Mouse (Mus musculus) embryonic stem cell, embryonic (primary cell): Measurements from ENCODE around the gene Fmod.

Experiments
- CTCF ChIA-PET, 4 experiments: fragments of 300-600 bp in 2 of 4; fragments of 350-600 bp in 2 of 4; sonication (Branson Sonifier 250); formaldehyde crosslinking; loops; one replicate each; lab custom pipeline; 2022; ENCODE audit warnings: inconsistent platforms in 2 of 4; lab: Charles Lee
- POLR2A ChIA-PET, 4 experiments: fragments of 300-600 bp in 2 of 4; fragments of 350-600 bp in 2 of 4; sonication (Branson Sonifier 250); formaldehyde crosslinking; loops; one replicate each; lab custom pipeline; 2022; ENCODE audit warnings: antibody characterized with exemption in 4 of 4, inconsistent platforms in 1 of 4; lab: Charles Lee

The Fmod gene

GRCm38 (mm10) chr1:134077389-134078060 is 40.5 kb downstream of the Fmod start:
- ChIA-PET POLR2A (interaction anchor here in 3 of 4 experiments (0.6 to 38.3 kb wide), 22 partner anchors 7 to 414 kb away, joined by 3 to 1738 read pairs (median 14); partner anchors contain the start of genes Btg2 (in 1 of the 3) and Chit1 (in 1 of the 3)), CTCF (interaction anchor here in 1 of 4 experiments (1.7 kb wide), 1 partner anchor 24 kb away, joined by 5 read pairs; no protein-coding TSS in a partner anchor)

- POLR2A ChIA-PET = interaction anchor here (0.5 to 38.3 kb wide), 93 partner anchors 7 to 1175 kb away, joined by 3 to 1738 read pairs (median 4); partner anchors contain the start of genes Chit1 (in 2 of the 4), Etnk2 (in 2 of the 4), Adipor1 (in 1 of the 4) and Atp2b4 (in 1 of the 4)
- CTCF ChIA-PET = interaction anchor here in 2 of 4 experiments (1.0 to 1.1 kb wide), 4 partner anchors 17 to 32 kb away, joined by 3 to 5 read pairs (median 4); no protein-coding TSS in a partner anchor
These were observed 41.2 kb downstream of the Fmod start for GRCm38 (mm10) chr1:134078061-134078795.

- POLR2A ChIA-PET = interaction anchor here (0.5 to 38.3 kb wide), 130 partner anchors 7 to 1766 kb away, joined by 3 to 1738 read pairs (median 4); partner anchors contain the start of genes Chit1 (in 2 of the 4), Etnk2 (in 2 of the 4), Adipor1 (in 1 of the 4) and Atp2b4 (in 1 of the 4)
These were observed 41.9 kb downstream of the Fmod start, which contains the start of gene Btg2 for GRCm38 (mm10) chr1:134078802-134079476. TSS of gene Btg2 (minus strand) at chr1:134079120.

GRCm38 (mm10) chr1:134079477-134080163 is 42.6 kb downstream of the Fmod start:
- ChIA-PET POLR2A (interaction anchor here (0.5 to 38.3 kb wide), 128 partner anchors 6 to 1767 kb away, joined by 3 to 1738 read pairs (median 4); partner anchors contain the start of genes Chit1 (in 2 of the 4), Cyb5r1 (in 2 of the 4), Etnk2 (in 2 of the 4) and Adipor1 (in 1 of the 4)), CTCF (interaction anchor here (0.5 to 1.3 kb wide), 11 partner anchors 10 to 1171 kb away, joined by 3 to 5 read pairs (median 3); no protein-coding TSS in a partner anchor)

More at GRCm38 (mm10) chr1:134078802-134079476, 41.9 kb downstream of the Fmod start, which contains the start of gene Btg2:
- CTCF ChIA-PET = interaction anchor here in 3 of 4 experiments (0.5 to 1.3 kb wide), 6 partner anchors 18 to 779 kb away, joined by 3 to 5 read pairs (median 4); no protein-coding TSS in a partner anchor

- ChIA-PET POLR2A (interaction anchor here in 3 of 4 experiments (0.5 to 38.3 kb wide), 30 partner anchors 5 to 416 kb away, joined by 3 to 1738 read pairs (median 14); partner anchors contain the start of genes Btg2 (in 1 of the 3), Chit1 (in 1 of the 3), Cyb5r1 (in 1 of the 3) and Klhl12 (in 1 of the 3)), CTCF (interaction anchor here in 2 of 4 experiments (0.6 to 0.9 kb wide), 4 partner anchors 18 to 1172 kb away, joined by 3 read pairs; no protein-coding TSS in a partner anchor)
These were observed 43.4 kb downstream of the Fmod start for GRCm38 (mm10) chr1:134080406-134080805.

GRCm38 (mm10) chr1:134080881-134081450 is 43.9 kb downstream of the Fmod start:
- ChIA-PET POLR2A (interaction anchor here in 3 of 4 experiments (1.3 to 38.3 kb wide), 14 partner anchors 5 to 34 kb away, joined by 4 to 1738 read pairs (median 19); partner anchors contain the start of gene Btg2 (in 1 of the 3)), CTCF (no interaction called here)

- CTCF ChIA-PET = interaction anchor here (0.6 to 1.6 kb wide), 8 partner anchors 24 to 702 kb away, joined by 3 to 4 read pairs (median 4); no protein-coding TSS in a partner anchor
These were observed 46.0 kb downstream of the Fmod start for GRCm38 (mm10) chr1:134082987-134083516.

GRCm38 (mm10) chr1:134083676-134084075 is 46.6 kb downstream of the Fmod start:
- ChIA-PET CTCF (interaction anchor here in 3 of 4 experiments (0.6 to 1.2 kb wide), 5 partner anchors 23 to 103 kb away, joined by 3 to 4 read pairs (median 4); no protein-coding TSS in a partner anchor), POLR2A (interaction anchor here (0.5 to 38.3 kb wide), 18 partner anchors 2 to 393 kb away, joined by 3 to 1738 read pairs (median 8); partner anchors contain the start of genes Adipor1 (in 1 of the 4) and Btg2 (in 1 of the 4))

More at GRCm38 (mm10) chr1:134082987-134083516, 46.0 kb downstream of the Fmod start:
- POLR2A ChIA-PET = interaction anchor here (0.6 to 38.3 kb wide), 20 partner anchors 3 to 332 kb away, joined by 3 to 1738 read pairs (median 6); partner anchors contain the start of genes Adipor1 (in 1 of the 4) and Btg2 (in 1 of the 4)

- ChIA-PET CTCF (interaction anchor here in 2 of 4 experiments (0.6 to 1.2 kb wide), 3 partner anchors 23 to 103 kb away, joined by 3 to 4 read pairs (median 3); no protein-coding TSS in a partner anchor), POLR2A (interaction anchor here in 3 of 4 experiments (0.5 to 38.3 kb wide), 13 partner anchors 1 to 1196 kb away, joined by 3 to 1738 read pairs (median 9); partner anchors contain the start of genes Adipor1 (in 1 of the 3) and Btg2 (in 1 of the 3))
These were observed 47.1 kb downstream of the Fmod start for GRCm38 (mm10) chr1:134084128-134084527.

- ChIA-PET CTCF (interaction anchor here in 3 of 4 experiments (0.5 to 0.9 kb wide), 5 partner anchors 21 to 998 kb away, joined by 3 to 5 read pairs (median 3); no protein-coding TSS in a partner anchor), POLR2A (interaction anchor here in 3 of 4 experiments (1.3 to 38.3 kb wide), 5 partner anchors 0 to 25 kb away, joined by 4 to 1738 read pairs (median 5); partner anchors contain the start of gene Btg2 (in 1 of the 3))
These were observed 49.0 kb downstream of the Fmod start for GRCm38 (mm10) chr1:134086017-134086416.

GRCm38 (mm10) chr1:134086811-134087398 is 49.9 kb downstream of the Fmod start:
- ChIA-PET CTCF (interaction anchor here in 1 of 4 experiments (0.9 kb wide), 1 partner anchor 34 kb away, joined by 3 read pairs; no protein-coding TSS in a partner anchor), POLR2A (interaction anchor here in 3 of 4 experiments (1.1 to 38.3 kb wide), 10 partner anchors 1 to 26 kb away, joined by 3 to 1738 read pairs (median 6); partner anchors contain the start of gene Btg2 (in 3 of the 3))

GRCm38 (mm10) chr1:134089074-134089473 is 52.0 kb downstream of the Fmod start:
- ChIA-PET CTCF (no interaction called here), POLR2A (interaction anchor here in 3 of 4 experiments (0.5 to 38.3 kb wide), 7 partner anchors 3 to 634 kb away, joined by 3 to 1738 read pairs (median 12); partner anchors contain the start of genes Btg2 (in 3 of the 3) and Chit1 (in 1 of the 3))

- ChIA-PET POLR2A (interaction anchor here in 3 of 4 experiments (0.6 to 32.4 kb wide), 9 partner anchors 13 to 103 kb away, joined by 3 to 1738 read pairs (median 5); partner anchors contain the start of genes Btg2 (in 3 of the 3) and Chit1 (in 1 of the 3)), CTCF (interaction anchor here in 1 of 4 experiments (1.7 kb wide), 1 partner anchor 15 kb away, joined by 7 read pairs; no protein-coding TSS in a partner anchor)
These were observed 54.8 kb downstream of the Fmod start for GRCm38 (mm10) chr1:134091851-134092250.

- POLR2A ChIA-PET = interaction anchor here in 3 of 4 experiments (0.6 to 32.4 kb wide), 13 partner anchors 8 to 252 kb away, joined by 3 to 1738 read pairs (median 4); partner anchors contain the start of genes Btg2 (in 3 of the 3) and Chit1 (in 1 of the 3)
- CTCF ChIA-PET = interaction anchor here in 2 of 4 experiments (0.7 to 2.5 kb wide), 4 partner anchors 15 to 39 kb away, joined by 3 to 7 read pairs (median 6); partner anchors contain the start of gene Chit1 (in 1 of the 2)
These were observed 55.3 kb downstream of the Fmod start for GRCm38 (mm10) chr1:134092368-134092767.
